Mouse (Mus musculus) liver, embryonic 13.5 days (tissue): ENCODE results near the gene Tmem267. TPM values are rescaled to one million over a fixed set of nuclear protein-coding genes. Genes with fewer than 3 reads are reported as not detected.
"Not testable (repeated sequence)": the region's sequence is repeated elsewhere in the genome, so short reads cannot be mapped to it uniquely, and the experiment has no call there.

Source experiments
- ATAC-seq: fragments of 200-750 bp; cut with Nextera tagmentation; 2 replicates; pipeline ENCODE4 v1.8.0; 2017; ENCODE audit warnings: low read depth, mild to moderate bottlenecking, moderate number of reproducible peaks, moderate library complexity
- DNase-seq: peaks from one replicate; pipeline ENCODE4 v3.0.0; 2022
- H3K27ac ChIP-seq: fragments of 300-500 bp; sonication (generic); 2 replicates; pipeline ENCODE4 v1.5.1; 2015; ENCODE audit warnings: moderate library complexity, mild to moderate bottlenecking, inconsistent platforms
- H3K27me3 ChIP-seq: fragments of 300-500 bp; sonication (generic); 2 replicates; pipeline ENCODE4 v1.6.1; 2015; ENCODE audit warnings: mild to moderate bottlenecking, inconsistent platforms
- H3K36me3 ChIP-seq: fragments of 300-500 bp; sonication (generic); 2 replicates; pipeline ENCODE4 v1.6.1; 2015; ENCODE audit warnings: mild to moderate bottlenecking, inconsistent platforms
- H3K4me1 ChIP-seq: fragments of 300-500 bp; sonication (generic); replicated peaks from 2 replicates; pipeline ENCODE4 v1.6.1; 2015; ENCODE audit warnings: inconsistent platforms
- H3K4me2 ChIP-seq: fragments of 300-500 bp; sonication (generic); 2 replicates; pipeline ENCODE4 v1.6.1; 2015; ENCODE audit warnings: inconsistent platforms, mild to moderate bottlenecking, moderate library complexity
- H3K4me3 ChIP-seq: fragments of 300-500 bp; sonication (generic); replicated peaks from 2 replicates; pipeline ENCODE4 v1.5.1; 2015; ENCODE audit warnings: mild to moderate bottlenecking, inconsistent platforms
- H3K9ac ChIP-seq: fragments of 300-500 bp; sonication (generic); 2 replicates; pipeline ENCODE4 v1.6.1; 2015; ENCODE audit warnings: mild to moderate bottlenecking, inconsistent platforms
- H3K9me3 ChIP-seq: fragments of 300-500 bp; sonication (generic); replicated peaks from 2 replicates; pipeline ENCODE4 v1.6.1; 2016; ENCODE audit warnings: inconsistent platforms
- WGBS: fragments of 180-500 bp; shearing (Covaris S2); methylation state at CpG from one replicate; pipeline ENCODE4 v1.1.7; 2015; ENCODE audit not compliant: insufficient replicate concordance; 5-methylcytosine and 5-hydroxymethylcytosine counted together
- polyA plus RNA-seq: library from polyadenylated mRNA; unstranded; fragments of >200 nt; fragmentation: Nextera tagmentation; extraction: Ambion mirVana; gene quantifications from 2 replicates; pipeline ENCODE4 v1.2.1, GENCODE M21; 2015

Tmem267 gene
- polyA plus RNA-seq, 1 experiment from 2014 or later = 0.45 TPM

GRCm38 (mm10) chr13:119625952-119626351 lies 138.1 kb downstream of the Tmem267 start:
- H3K27ac ChIP-seq, H3K9me3 ChIP-seq, H3K4me2 ChIP-seq, H3K4me1 ChIP-seq, H3K4me3 ChIP-seq, H3K9ac ChIP-seq, DNase-seq, H3K27me3 ChIP-seq, ATAC-seq, H3K36me3 ChIP-seq: not testable (repeated sequence)
- WGBS = 61% methylated on average over 5 of the region's 5 CpGs

- peak; percentile 83 for ATAC-seq
- peak overlapping the region; percentile 51 for H3K4me2 ChIP-seq
- H3K9ac ChIP-seq = no peak overlapping the region
- H3K36me3 ChIP-seq = no peaks in the 10 kb centered on the region
- peak overlapping the region; percentile 44 for H3K4me3 ChIP-seq
- no peaks in the 10 kb centered on the region for H3K27me3 ChIP-seq
- no peak overlapping the region for H3K27ac ChIP-seq
- peak; percentile 57 for DNase-seq
- WGBS = 4% methylated on average over 30 of the region's 33 CpGs
- H3K4me1 ChIP-seq = peaks cover 2% of the 10 kb centered on the region; the same call in 1 of the 2 replicates
- no peaks in the 10 kb centered on the region for H3K9me3 ChIP-seq
Measured at GRCm38 (mm10) chr13:119631482-119632155, 143.8 kb downstream of the Tmem267 start.

- Histone ChIP-seq H3K9me3 (no peaks in the 10 kb centered on the region), H3K4me1 (peaks cover 2% of the 10 kb centered on the region; the same call in 1 of the 2 replicates), H3K4me3 (no peak overlapping the region), H3K4me2 (no peak overlapping the region), H3K27me3 (no peaks in the 10 kb centered on the region), H3K27ac (no peak overlapping the region), H3K36me3 (no peaks in the 10 kb centered on the region), H3K9ac (no peak overlapping the region)
- no peak for ATAC-seq
- no peak for DNase-seq
- WGBS = 78% methylated on average over 4 of the region's 4 CpGs
Measured at GRCm38 (mm10) chr13:119632156-119632548, 144.3 kb downstream of the Tmem267 start.

GRCm38 (mm10) chr13:119635496-119635895 lies 147.7 kb downstream of the Tmem267 start:
- H3K36me3 ChIP-seq = no peaks in the 10 kb centered on the region
- H3K4me3 ChIP-seq = no peak overlapping the region
- H3K4me1 ChIP-seq = peaks cover 2% of the 10 kb centered on the region; the same call in 1 of the 2 replicates
- H3K27ac ChIP-seq = no peak overlapping the region
- ATAC-seq = no peak
- DNase-seq = no peak
- WGBS = 33% methylated on average over 2 of the region's 2 CpGs
- H3K4me2 ChIP-seq = no peak overlapping the region
- H3K9ac ChIP-seq = no peak overlapping the region
- H3K9me3 ChIP-seq = no peaks in the 10 kb centered on the region
- no peaks in the 10 kb centered on the region for H3K27me3 ChIP-seq

DNA sequence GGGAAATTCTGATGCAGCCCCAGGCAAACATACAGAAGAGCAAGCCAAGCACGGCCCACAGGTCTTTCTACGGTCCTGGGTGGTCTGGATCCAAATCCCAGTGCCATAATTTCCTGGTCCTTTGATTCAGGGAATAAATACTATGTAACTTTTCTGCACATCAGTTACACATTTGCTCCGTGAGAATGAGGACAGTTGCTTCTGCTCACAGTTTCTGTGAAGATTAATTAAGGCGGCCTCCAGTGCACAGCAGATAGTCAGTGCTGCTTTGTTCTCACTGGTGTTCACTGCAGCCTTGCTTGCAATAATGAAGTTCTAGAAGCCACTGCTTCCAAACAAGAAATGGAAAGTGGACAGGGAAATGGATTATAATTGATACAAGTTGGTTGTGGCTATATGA lies 150.0 kb downstream of the Tmem267 start:
- Histone ChIP-seq H3K9ac (no peak overlapping the region), H3K9me3 (no peaks in the 10 kb centered on the region), H3K36me3 (no peaks in the 10 kb centered on the region), H3K4me1 (no peaks in the 10 kb centered on the region), H3K27ac (no peak overlapping the region), H3K4me2 (no peak overlapping the region), H3K27me3 (no peaks in the 10 kb centered on the region), H3K4me3 (no peak overlapping the region)
- 69% methylated on average over 4 of the region's 4 CpGs for WGBS
- ATAC-seq (no peak), DNase-seq (no peak)

- no peak for DNase-seq
- WGBS = 74% methylated on average over 5 of the region's 5 CpGs
Measured at GRCm38 (mm10) chr13:119638449-119638848, 150.6 kb downstream of the Tmem267 start.

GRCm38 (mm10) chr13:119639302-119639701 lies 151.5 kb downstream of the Tmem267 start:
- DNase-seq = no peak
- no peaks in the 10 kb centered on the region for H3K9me3 ChIP-seq
- no peaks in the 10 kb centered on the region for H3K4me1 ChIP-seq
- ATAC-seq = no peak
- H3K36me3 ChIP-seq = no peaks in the 10 kb centered on the region
- 43% methylated on average over 5 of the region's 5 CpGs for WGBS
- H3K27ac ChIP-seq = no peak overlapping the region
- H3K27me3 ChIP-seq = no peaks in the 10 kb centered on the region
- no peak overlapping the region for H3K9ac ChIP-seq
- no peak overlapping the region for H3K4me2 ChIP-seq
- no peak overlapping the region for H3K4me3 ChIP-seq

More at GRCm38 (mm10) chr13:119638449-119638848, 150.6 kb downstream of the Tmem267 start:
- Histone ChIP-seq H3K36me3 (no peaks in the 10 kb centered on the region), H3K4me2 (no peak overlapping the region), H3K4me1 (no peaks in the 10 kb centered on the region), H3K27me3 (no peaks in the 10 kb centered on the region), H3K9ac (no peak overlapping the region), H3K4me3 (no peak overlapping the region), H3K27ac (no peak overlapping the region), H3K9me3 (no peaks in the 10 kb centered on the region)
- no peak for ATAC-seq

GRCm38 (mm10) chr13:119640504-119640903 lies 152.7 kb downstream of the Tmem267 start:
- H3K9ac ChIP-seq = no peak overlapping the region
- ATAC-seq (no peak), DNase-seq (no peak)
- H3K27ac ChIP-seq = no peak overlapping the region
- H3K9me3 ChIP-seq = no peaks in the 10 kb centered on the region
- H3K4me1 ChIP-seq = no peaks in the 10 kb centered on the region
- WGBS = 33% methylated on average over 4 of the region's 4 CpGs
- H3K4me3 ChIP-seq = no peak overlapping the region
- no peak overlapping the region for H3K4me2 ChIP-seq
- H3K27me3 ChIP-seq = no peaks in the 10 kb centered on the region
- no peaks in the 10 kb centered on the region for H3K36me3 ChIP-seq

- DNase-seq = no peak
- no peak overlapping the region for H3K4me3 ChIP-seq
- WGBS = 59% methylated on average over 7 of the region's 7 CpGs
Measured at GRCm38 (mm10) chr13:119641145-119641544, 153.3 kb downstream of the Tmem267 start.

GRCm38 (mm10) chr13:119644769-119645168 lies 156.9 kb downstream of the Tmem267 start:
- ATAC-seq = no peak
- H3K4me1 ChIP-seq = no peaks in the 10 kb centered on the region
- WGBS = 60% methylated on average over 5 of the region's 5 CpGs

More at GRCm38 (mm10) chr13:119641145-119641544, 153.3 kb downstream of the Tmem267 start:
- H3K9me3 ChIP-seq = no peaks in the 10 kb centered on the region
- no peak overlapping the region for H3K4me2 ChIP-seq
- H3K27me3 ChIP-seq = no peaks in the 10 kb centered on the region
- no peak for ATAC-seq
- no peaks in the 10 kb centered on the region for H3K4me1 ChIP-seq
- no peak overlapping the region for H3K27ac ChIP-seq
- H3K9ac ChIP-seq = no peak overlapping the region
- no peaks in the 10 kb centered on the region for H3K36me3 ChIP-seq

GRCm38 (mm10) chr13:119646511-119646910 lies 158.7 kb downstream of the Tmem267 start:
- ATAC-seq (no peak), DNase-seq (no peak)
- 77% methylated on average over 1 of the region's 1 CpGs for WGBS
- Histone ChIP-seq H3K9me3 (no peaks in the 10 kb centered on the region), H3K27me3 (no peaks in the 10 kb centered on the region), H3K4me2 (no peak overlapping the region), H3K9ac (no peak overlapping the region), H3K4me1 (no peaks in the 10 kb centered on the region), H3K4me3 (no peak overlapping the region), H3K27ac (no peak overlapping the region), H3K36me3 (no peaks in the 10 kb centered on the region)

More at GRCm38 (mm10) chr13:119644769-119645168, 156.9 kb downstream of the Tmem267 start:
- Histone ChIP-seq H3K9me3 (no peaks in the 10 kb centered on the region), H3K4me3 (no peak overlapping the region), H3K4me2 (no peak overlapping the region), H3K27ac (no peak overlapping the region), H3K9ac (no peak overlapping the region), H3K36me3 (no peaks in the 10 kb centered on the region), H3K27me3 (no peaks in the 10 kb centered on the region)
- DNase-seq = no peak
